Mouse (Mus musculus): ENCODE data around the gene Sf3a1. TPM values are rescaled to one million over a fixed set of nuclear protein-coding genes. Genes with fewer than 3 reads are reported as not detected.
"Not testable (repeated sequence)": the region's sequence is repeated elsewhere in the genome, so short reads cannot be mapped to it uniquely, and the experiment has no call there.

Gene Sf3a1
- total and polyA plus RNA-seq, 2 experiments from 2014 or later, result 30.6 to 45.4 TPM

- peak; percentile 40 for DNase-seq (ENCODE audit: low spot score)
- TF ChIP-seq CTCF (IDR thresholded peaks at IDR 0.05; ENCODE audit: low read depth), result no peak
- no peak for ATAC-seq
- 21% methylated on average over 1 of the region's 1 CpGs for WGBS
- Histone ChIP-seq H3K9ac (replicated peaks; ENCODE audit: low read length) (no peak overlapping the region), H3K36me3 (ENCODE audit: insufficient read depth, low read length) (peaks cover 61% of the 10 kb centered on the region), H3K4me2 (ENCODE audit: low read depth, low read length) (no peak overlapping the region), H3K4me3 (ENCODE audit: low read length) (no peak overlapping the region), H3K27me3 (ENCODE audit: insufficient read depth, low read length) (no peaks in the 10 kb centered on the region), H3K9me3 (ENCODE audit: low read length) (no peaks in the 10 kb centered on the region), H3K4me1 (ENCODE audit: insufficient read depth, low read length) (no peaks in the 10 kb centered on the region), H3K27ac (peak overlapping the region; percentile 51)
These were observed 21.9 kb downstream of the Sf3a1 start for GRCm38 (mm10) chr11:4182061-4182460.

- Histone ChIP-seq H3K9me3 (ENCODE audit: low read length) (no peaks in the 10 kb centered on the region), H3K4me3 (ENCODE audit: low read length) (no peak overlapping the region), H3K9ac (replicated peaks; ENCODE audit: low read length) (no peak overlapping the region), H3K27ac (peak overlapping the region; percentile 56; the same call in 1 of the 2 replicates), H3K4me2 (ENCODE audit: low read depth, low read length) (no peak overlapping the region), H3K27me3 (ENCODE audit: insufficient read depth, low read length) (no peaks in the 10 kb centered on the region), H3K4me1 (ENCODE audit: insufficient read depth, low read length) (peaks cover 9% of the 10 kb centered on the region), H3K36me3 (ENCODE audit: insufficient read depth, low read length) (peaks cover 47% of the 10 kb centered on the region)
- TF ChIP-seq CTCF (IDR thresholded peaks at IDR 0.05; ENCODE audit: low read depth), result no peak
- DNase-seq (ENCODE audit: low spot score), result peak; percentile 52
- no peak for ATAC-seq
These were observed 23.4 kb downstream of the Sf3a1 start for GRCm38 (mm10) chr11:4183511-4183910.

GRCm38 (mm10) chr11:4184251-4184952 is 24.3 kb downstream of the Sf3a1 start:
- no peak for ATAC-seq
- Histone ChIP-seq H3K27ac (peak overlapping the region; percentile 56; the same call in 1 of the 2 replicates), H3K27me3 (ENCODE audit: insufficient read depth, low read length) (no peaks in the 10 kb centered on the region), H3K9me3 (ENCODE audit: low read length) (no peaks in the 10 kb centered on the region), H3K4me1 (ENCODE audit: insufficient read depth, low read length) (peaks cover 9% of the 10 kb centered on the region), H3K4me3 (ENCODE audit: low read length) (no peak overlapping the region), H3K36me3 (ENCODE audit: insufficient read depth, low read length) (peaks cover 38% of the 10 kb centered on the region), H3K4me2 (ENCODE audit: low read depth, low read length) (no peak overlapping the region), H3K9ac (replicated peaks; ENCODE audit: low read length) (no peak overlapping the region)
- no peak for DNase-seq (ENCODE audit: low spot score)
- WGBS, result 75% methylated on average over 4 of the region's 4 CpGs
- TF ChIP-seq CTCF (IDR thresholded peaks at IDR 0.05; ENCODE audit: low read depth), result no peak

GRCm38 (mm10) chr11:4185480-4185879 is 25.3 kb downstream of the Sf3a1 start:
- H3K36me3 ChIP-seq (ENCODE audit: insufficient read depth, low read length), result peaks cover 27% of the 10 kb centered on the region; the same call in 1 of the 2 replicates
- not testable (repeated sequence) for H3K9me3 ChIP-seq (ENCODE audit: low read length); H3K4me1 ChIP-seq (ENCODE audit: insufficient read depth, low read length); ATAC-seq; H3K27ac ChIP-seq; H3K4me2 ChIP-seq (ENCODE audit: low read depth, low read length); DNase-seq (ENCODE audit: low spot score); H3K27me3 ChIP-seq (ENCODE audit: insufficient read depth, low read length); H3K9ac ChIP-seq (replicated peaks; ENCODE audit: low read length); H3K4me3 ChIP-seq (ENCODE audit: low read length)
- WGBS, result 87% methylated on average over 6 of the region's 6 CpGs

GRCm38 (mm10) chr11:4186486-4187317 is 26.6 kb downstream of the Sf3a1 start, which contains the start of gene Tbc1d10a:
Tbc1d10a (plus strand) TSS chr11:4186789.
- under 1% methylated on average over 64 of the region's 71 CpGs for WGBS
- peak within 1 kb of the TSS; percentile 96 for H3K9ac ChIP-seq (replicated peaks; ENCODE audit: low read length)
- peak within 1 kb of the TSS; percentile 87 for H3K4me3 ChIP-seq (ENCODE audit: low read length)
- no peaks in the 10 kb centered on the region for H3K9me3 ChIP-seq (ENCODE audit: low read length)
- peak within 1 kb of the TSS; percentile 81 for H3K27ac ChIP-seq
- peak within 1 kb of the TSS; percentile 92 for H3K4me2 ChIP-seq (ENCODE audit: low read depth, low read length)
- no peak for TF ChIP-seq CTCF (IDR thresholded peaks at IDR 0.05; ENCODE audit: low read depth)
- ATAC-seq, result peak; percentile 99
- peak; percentile 99 for DNase-seq (ENCODE audit: low spot score)
- H3K4me1 ChIP-seq (ENCODE audit: insufficient read depth, low read length), result peaks cover 9% of the 10 kb centered on the region
- H3K27me3 ChIP-seq (ENCODE audit: insufficient read depth, low read length), result no peaks in the 10 kb centered on the region
- peaks cover 15% of the 10 kb centered on the region; the same call in 1 of the 2 replicates for H3K36me3 ChIP-seq (ENCODE audit: insufficient read depth, low read length)

GRCm38 (mm10) chr11:4187318-4187700 is 27.2 kb downstream of the Sf3a1 start:
- peak overlapping the region; percentile 92 for H3K4me2 ChIP-seq (ENCODE audit: low read depth, low read length)
- H3K4me1 ChIP-seq (ENCODE audit: insufficient read depth, low read length), result peaks cover 9% of the 10 kb centered on the region
- TF ChIP-seq CTCF (IDR thresholded peaks at IDR 0.05; ENCODE audit: low read depth), result no peak
- H3K9me3 ChIP-seq (ENCODE audit: low read length), result no peaks in the 10 kb centered on the region
- H3K4me3 ChIP-seq (ENCODE audit: low read length), result peak overlapping the region; percentile 87
- peak overlapping the region; percentile 96 for H3K9ac ChIP-seq (replicated peaks; ENCODE audit: low read length)
- H3K27me3 ChIP-seq (ENCODE audit: insufficient read depth, low read length), result no peaks in the 10 kb centered on the region
- peak overlapping the region; percentile 81; the same call in 1 of the 2 replicates for H3K27ac ChIP-seq
- DNase-seq (ENCODE audit: low spot score) (no peak), ATAC-seq (0 out of 2 replicates have a peak, but pooled peaks have one; percentile 1)
- 12% methylated on average over 9 of the region's 9 CpGs for WGBS
- peaks cover 10% of the 10 kb centered on the region; the same call in 1 of the 2 replicates for H3K36me3 ChIP-seq (ENCODE audit: insufficient read depth, low read length)

Measured in hindbrain, postnatal 0 days (tissue).